Mouse (Mus musculus): ENCODE data around the gene Cdkal1.

Gene Cdkal1

GRCm38 (mm10) chr13:29855281-29856031 is at the start of gene Cdkal1:
Cdkal1 (minus strand) TSS chr13:29855674.
- peak; percentile 91 for DNase-seq (ENCODE audit: low read depth, low spot score)

GRCm38 (mm10) chr13:29903341-29903740 is 47.9 kb upstream of the Cdkal1 start:
- no peak for DNase-seq (ENCODE audit: low read depth, low spot score)

GRCm38 (mm10) chr13:29902676-29903075 is 47.2 kb upstream of the Cdkal1 start:
- DNase-seq (ENCODE audit: low read depth, low spot score) = no peak

GRCm38 (mm10) chr13:29901641-29902040 is 46.2 kb upstream of the Cdkal1 start:
- no peak for DNase-seq (ENCODE audit: low read depth, low spot score)

GRCm38 (mm10) chr13:29866780-29867179 is 11.3 kb upstream of the Cdkal1 start:
- DNase-seq (ENCODE audit: low read depth, low spot score) = no peak

GRCm38 (mm10) chr13:29864331-29864730 is 8.9 kb upstream of the Cdkal1 start:
- no peak for DNase-seq (ENCODE audit: low read depth, low spot score)

- no peak for DNase-seq (ENCODE audit: low read depth, low spot score)
Measured at GRCm38 (mm10) chr13:29860087-29860486, 4.6 kb upstream of the Cdkal1 start.

- peak; percentile 73 for DNase-seq (ENCODE audit: low read depth, low spot score)
Measured at GRCm38 (mm10) chr13:29857436-29857835, 2.0 kb upstream of the Cdkal1 start.

- DNase-seq (ENCODE audit: low read depth, low spot score) = no peak
Measured at GRCm38 (mm10) chr13:29854876-29855275, 598 bp downstream of the Cdkal1 start.

- DNase-seq (ENCODE audit: low read depth, low spot score) = peak; percentile 71
Measured at GRCm38 (mm10) chr13:29838409-29839047, 16.9 kb downstream of the Cdkal1 start.

- DNase-seq (ENCODE audit: low read depth, low spot score) = peak; percentile 60
Measured at GRCm38 (mm10) chr13:29835170-29835569, 20.3 kb downstream of the Cdkal1 start.

- no peak for DNase-seq (ENCODE audit: low read depth, low spot score)
Measured at GRCm38 (mm10) chr13:29833751-29834150, 21.7 kb downstream of the Cdkal1 start.

- DNase-seq (ENCODE audit: low read depth, low spot score) = no peak
Measured at GRCm38 (mm10) chr13:29831126-29831525, 24.3 kb downstream of the Cdkal1 start.

- no peak for DNase-seq (ENCODE audit: low read depth, low spot score)
Measured at GRCm38 (mm10) chr13:29828032-29828431, 27.4 kb downstream of the Cdkal1 start.

GRCm38 (mm10) chr13:29826469-29826868 is 29.0 kb downstream of the Cdkal1 start:
- no peak for DNase-seq (ENCODE audit: low read depth, low spot score)

GRCm38 (mm10) chr13:29826041-29826440 is 29.4 kb downstream of the Cdkal1 start:
- DNase-seq (ENCODE audit: low read depth, low spot score) = no peak

GRCm38 (mm10) chr13:29824797-29825196 is 30.7 kb downstream of the Cdkal1 start:
- DNase-seq (ENCODE audit: low read depth, low spot score) = no peak

GRCm38 (mm10) chr13:29824326-29824725 is 31.1 kb downstream of the Cdkal1 start:
- DNase-seq (ENCODE audit: low read depth, low spot score) = no peak

- DNase-seq (ENCODE audit: low read depth, low spot score) = no peak
Measured at GRCm38 (mm10) chr13:29823906-29824305, 31.6 kb downstream of the Cdkal1 start.

- DNase-seq (ENCODE audit: low read depth, low spot score) = no peak
Measured at GRCm38 (mm10) chr13:29823487-29823886, 32.0 kb downstream of the Cdkal1 start.

- DNase-seq (ENCODE audit: low read depth, low spot score) = peak; percentile 4
Measured at GRCm38 (mm10) chr13:29819910-29820583, 35.4 kb downstream of the Cdkal1 start.

GRCm38 (mm10) chr13:29819147-29819546 is 36.3 kb downstream of the Cdkal1 start:
- DNase-seq (ENCODE audit: low read depth, low spot score) = no peak

GRCm38 (mm10) chr13:29818314-29818713 is 37.2 kb downstream of the Cdkal1 start:
- no peak for DNase-seq (ENCODE audit: low read depth, low spot score)

All from CD4-positive, CD25-positive, alpha-beta regulatory T cell, adult 2 months (primary cell).